Mouse (Mus musculus) stomach, embryonic 16.5 days (tissue): ENCODE results near the gene Ppfibp1. TPM values are rescaled to one million over a fixed set of nuclear protein-coding genes. Genes with fewer than 3 reads are reported as not detected.
A peak's percentile ranks its signal among the peaks of the same experiment; 100 is the strongest.

Experiments
- ATAC-seq: fragments of 200-750 bp; cut with Nextera tagmentation; 2 replicates; pipeline ENCODE4 v1.8.0; 2017; ENCODE audit warnings: moderate number of reproducible peaks, moderate TSS enrichment; ENCODE audit not compliant: insufficient read depth, low FRiP score
- H3K27ac ChIP-seq: fragments of 300-500 bp; sonication (generic); 2 replicates; pipeline ENCODE4 v1.5.1; 2014; ENCODE audit warnings: low read length
- H3K27me3 ChIP-seq: fragments of 300-500 bp; sonication (generic); 2 replicates; pipeline ENCODE4 v1.6.1; 2014; ENCODE audit warnings: low read length, control low read depth, mixed read lengths; ENCODE audit not compliant: control insufficient read depth, insufficient read depth
- H3K36me3 ChIP-seq: fragments of 300-500 bp; sonication (generic); 2 replicates; pipeline ENCODE4 v1.6.1; 2014; ENCODE audit warnings: low read length; ENCODE audit not compliant: control insufficient read depth, insufficient read depth
- H3K4me1 ChIP-seq: fragments of 300-500 bp; sonication (generic); 2 replicates; pipeline ENCODE4 v1.6.1; 2014; ENCODE audit warnings: low read length, control low read depth, mixed read lengths; ENCODE audit not compliant: control insufficient read depth, insufficient read depth
- H3K4me2 ChIP-seq: fragments of 300-500 bp; sonication (generic); 2 replicates; pipeline ENCODE4 v1.6.1; 2014; ENCODE audit warnings: low read depth, low read length, mixed read lengths
- H3K4me3 ChIP-seq: fragments of 300-500 bp; sonication (generic); replicated peaks from 2 replicates; pipeline ENCODE4 v1.5.1; 2014; ENCODE audit warnings: mild to moderate bottlenecking, low read length
- H3K9ac ChIP-seq: fragments of 300-500 bp; sonication (generic); 2 replicates; pipeline ENCODE4 v1.6.1; 2014; ENCODE audit warnings: low read length
- H3K9me3 ChIP-seq: fragments of 300-500 bp; sonication (generic); replicated peaks from 2 replicates; pipeline ENCODE4 v1.6.1; 2016; ENCODE audit warnings: low read length, control low read depth; ENCODE audit not compliant: control insufficient read depth
- WGBS: fragments of 180-500 bp; shearing (Covaris S2); extraction: QIAGEN DNeasy Blood & Tissue Kit; methylation state at CpG from one replicate; pipeline ENCODE4 v1.1.7; 2014; 5-methylcytosine and 5-hydroxymethylcytosine counted together
- polyA plus RNA-seq: library from polyadenylated mRNA; unstranded; fragments of >200 nt; fragmentation: Nextera tagmentation; extraction: Ambion mirVana; gene quantifications from 2 replicates; pipeline ENCODE4 v1.2.1, GENCODE M21; 2015

Gene Ppfibp1
- polyA plus RNA-seq, 1 experiment from 2014 or later = 51.4 TPM

DNA sequence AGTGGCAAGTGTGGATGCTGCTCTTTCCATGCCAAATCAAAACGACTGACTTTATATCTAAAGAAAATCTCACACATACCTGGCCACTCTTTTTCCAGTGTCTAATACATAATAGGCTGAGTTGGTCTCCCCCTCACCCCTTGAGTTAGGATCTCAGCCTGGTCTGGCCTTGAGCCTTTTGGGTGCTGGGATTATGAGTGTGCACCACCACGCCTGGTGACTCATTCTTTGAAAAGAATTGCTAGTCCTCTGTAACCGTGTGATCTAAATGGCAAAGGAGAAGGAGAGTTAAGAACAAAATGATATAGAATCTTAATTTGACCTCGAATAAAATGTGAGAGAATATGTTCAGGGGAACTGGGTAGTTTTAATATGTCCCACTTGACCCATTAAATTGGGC, 129.6 kb downstream of the Ppfibp1 start:
- no peak for ATAC-seq
- Histone ChIP-seq H3K9me3 (no peaks in the 10 kb centered on the region), H3K27me3 (no peaks in the 10 kb centered on the region), H3K9ac (no peak overlapping the region), H3K4me2 (no peak overlapping the region), H3K27ac (no peak overlapping the region), H3K4me1 (no peaks in the 10 kb centered on the region), H3K36me3 (peaks cover under 1% of the 10 kb centered on the region; the same call in 1 of the 2 replicates), H3K4me3 (no peak overlapping the region)
- 80% methylated on average over 4 of the region's 4 CpGs for WGBS

GRCm38 (mm10) chr6:147018364-147018763, 130.1 kb downstream of the Ppfibp1 start:
- no peak overlapping the region for H3K27ac ChIP-seq
- H3K9ac ChIP-seq = no peak overlapping the region
- no peak overlapping the region for H3K4me3 ChIP-seq
- H3K4me1 ChIP-seq = no peaks in the 10 kb centered on the region
- no peaks in the 10 kb centered on the region for H3K27me3 ChIP-seq
- WGBS = 91% methylated on average over 5 of the region's 5 CpGs
- ATAC-seq = no peak
- peaks cover 5% of the 10 kb centered on the region; the same call in 1 of the 2 replicates for H3K36me3 ChIP-seq
- H3K9me3 ChIP-seq = no peaks in the 10 kb centered on the region
- no peak overlapping the region for H3K4me2 ChIP-seq

DNA sequence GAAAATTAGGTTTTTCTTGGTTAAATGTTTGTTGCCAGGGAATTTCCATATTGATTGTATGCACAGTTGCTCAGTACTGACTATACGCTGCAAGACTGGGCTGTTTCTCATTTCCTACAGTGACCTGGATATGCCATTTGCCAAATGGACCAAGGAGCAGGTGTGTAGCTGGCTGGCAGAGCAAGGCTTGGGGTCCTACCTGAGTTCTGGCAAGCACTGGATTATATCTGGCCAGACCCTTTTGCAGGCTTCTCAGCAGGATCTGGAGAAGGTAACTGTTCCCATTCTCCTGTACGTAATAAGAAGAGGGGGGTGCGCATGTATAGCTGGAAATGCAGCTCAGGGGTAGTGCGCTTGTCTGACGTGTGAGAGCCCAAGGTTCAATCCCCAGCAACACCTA, 132.9 kb downstream of the Ppfibp1 start:
- ATAC-seq = no peak
- 91% methylated on average over 5 of the region's 5 CpGs for WGBS
- no peak overlapping the region for H3K4me3 ChIP-seq
- H3K9me3 ChIP-seq = no peaks in the 10 kb centered on the region
- no peaks in the 10 kb centered on the region for H3K27me3 ChIP-seq
- H3K27ac ChIP-seq = no peak overlapping the region
- H3K36me3 ChIP-seq = peaks cover 5% of the 10 kb centered on the region; the same call in 1 of the 2 replicates
- no peaks in the 10 kb centered on the region for H3K4me1 ChIP-seq
- no peak overlapping the region for H3K4me2 ChIP-seq
- no peak overlapping the region for H3K9ac ChIP-seq

DNA sequence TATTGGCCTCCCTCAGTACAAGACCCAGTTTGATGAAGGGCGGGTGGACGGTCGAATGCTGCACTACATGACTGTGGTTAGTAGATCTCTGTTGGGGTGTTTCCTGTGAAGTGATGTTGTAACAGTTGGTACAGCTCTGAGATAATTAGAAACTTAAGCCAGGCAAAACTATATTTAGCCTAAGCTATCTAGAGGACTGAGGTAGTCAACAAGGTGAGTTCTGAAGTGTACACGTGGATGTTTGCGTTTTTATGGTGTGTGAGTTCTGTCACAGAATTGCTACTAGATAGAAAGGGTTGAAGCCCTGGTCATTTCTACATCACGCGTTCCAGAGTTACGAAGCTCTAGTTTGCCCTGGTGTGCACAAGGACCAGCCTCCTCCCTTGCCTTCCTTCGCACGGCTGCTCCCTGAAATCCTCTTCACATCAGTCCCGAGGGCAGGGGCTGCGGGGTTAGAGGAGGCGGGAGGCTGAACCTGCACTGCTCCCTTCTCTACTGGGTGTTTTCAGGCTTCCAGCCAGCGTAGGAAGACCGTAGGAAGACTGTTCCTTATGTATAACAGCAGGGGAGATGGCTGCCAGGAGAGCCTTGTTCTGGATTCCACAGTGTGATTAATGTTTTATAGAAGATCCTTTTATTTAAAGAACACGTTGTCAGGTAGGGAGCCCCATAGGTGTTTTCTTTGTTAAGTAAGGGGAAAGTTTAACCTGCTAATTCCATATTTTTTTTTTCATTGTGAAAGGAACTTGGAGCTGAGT, 134.3 kb downstream of the Ppfibp1 start:
- Histone ChIP-seq H3K36me3 (peaks cover 5% of the 10 kb centered on the region; the same call in 1 of the 2 replicates), H3K27ac (0 out of 2 replicates have a peak overlapping the region, but pooled peaks have one; percentile 34)
- ATAC-seq = no peak

DNA sequence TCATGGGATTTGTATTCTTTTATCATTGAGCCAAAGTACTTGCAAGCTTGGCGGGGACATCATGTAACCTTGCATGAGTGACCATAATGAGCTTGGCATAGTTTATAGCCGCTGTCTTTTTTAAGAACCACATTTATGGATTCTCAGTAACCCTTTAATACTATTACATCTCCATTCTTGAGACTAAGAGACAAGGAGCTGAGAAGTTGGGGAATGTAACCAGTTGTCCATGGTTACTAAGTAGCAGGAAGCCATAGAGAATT, 134.8 kb downstream of the Ppfibp1 start:
- H3K4me2 ChIP-seq = no peak overlapping the region
- WGBS = 80% methylated on average over 2 of the region's 2 CpGs
- H3K4me1 ChIP-seq = no peaks in the 10 kb centered on the region
- H3K36me3 ChIP-seq = peaks cover 5% of the 10 kb centered on the region; the same call in 1 of the 2 replicates
- no peak for ATAC-seq
- H3K27me3 ChIP-seq = no peaks in the 10 kb centered on the region
- H3K9ac ChIP-seq = no peak overlapping the region
- H3K4me3 ChIP-seq = no peak overlapping the region
- no peak overlapping the region for H3K27ac ChIP-seq
- H3K9me3 ChIP-seq = no peaks in the 10 kb centered on the region

More for the DNA sequence above, 134.3 kb downstream of the Ppfibp1 start:
- no peaks in the 10 kb centered on the region for H3K4me1 ChIP-seq
- no peak overlapping the region for H3K4me2 ChIP-seq
- H3K4me3 ChIP-seq = no peak overlapping the region
- no peaks in the 10 kb centered on the region for H3K9me3 ChIP-seq
- H3K27me3 ChIP-seq = no peaks in the 10 kb centered on the region
- WGBS = 77% methylated on average over 16 of the region's 16 CpGs
- H3K9ac ChIP-seq = no peak overlapping the region

GRCm38 (mm10) chr6:147023568-147023967, 135.3 kb downstream of the Ppfibp1 start:
- peaks cover 5% of the 10 kb centered on the region; the same call in 1 of the 2 replicates for H3K36me3 ChIP-seq
- ATAC-seq = no peak

GRCm38 (mm10) chr6:147024761-147025160, 136.5 kb downstream of the Ppfibp1 start:
- peaks cover 5% of the 10 kb centered on the region; the same call in 1 of the 2 replicates for H3K36me3 ChIP-seq
- 51% methylated on average over 3 of the region's 3 CpGs for WGBS
- H3K9me3 ChIP-seq = no peaks in the 10 kb centered on the region
- peak; percentile 78; the same call in 1 of the 2 replicates for ATAC-seq
- no peaks in the 10 kb centered on the region for H3K4me1 ChIP-seq
- no peak overlapping the region for H3K9ac ChIP-seq
- 0 out of 2 replicates have a peak overlapping the region, but pooled peaks have one; percentile 36 for H3K27ac ChIP-seq
- H3K4me2 ChIP-seq = no peak overlapping the region
- H3K4me3 ChIP-seq = no peak overlapping the region
- H3K27me3 ChIP-seq = no peaks in the 10 kb centered on the region

More at GRCm38 (mm10) chr6:147023568-147023967, 135.3 kb downstream of the Ppfibp1 start:
- Histone ChIP-seq H3K4me3 (no peak overlapping the region), H3K27me3 (no peaks in the 10 kb centered on the region), H3K4me2 (no peak overlapping the region), H3K9ac (no peak overlapping the region), H3K9me3 (no peaks in the 10 kb centered on the region), H3K27ac (no peak overlapping the region), H3K4me1 (no peaks in the 10 kb centered on the region)

DNA sequence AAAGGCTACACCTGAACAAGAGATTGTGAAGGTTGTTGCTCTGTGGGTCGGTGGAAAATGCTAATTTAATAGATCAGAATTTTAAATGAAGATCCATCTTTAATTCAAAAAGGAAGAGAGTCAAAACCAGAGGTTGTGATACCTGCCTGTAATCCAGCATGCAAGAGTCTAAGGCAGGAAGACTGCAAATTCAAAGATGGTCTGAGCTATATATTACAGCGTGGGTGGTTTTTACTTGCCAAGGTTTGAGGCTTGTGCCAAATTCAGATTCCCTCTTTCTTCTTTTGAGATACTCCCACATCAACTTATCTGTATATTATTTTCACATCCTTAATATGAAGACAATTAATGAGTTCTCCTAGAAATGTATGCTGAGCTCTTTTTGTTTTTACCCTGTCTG, 140.1 kb downstream of the Ppfibp1 start:
- no peaks in the 10 kb centered on the region for H3K4me1 ChIP-seq
- WGBS = 83% methylated on average over 2 of the region's 2 CpGs
- no peak overlapping the region for H3K4me2 ChIP-seq
- H3K4me3 ChIP-seq = no peak overlapping the region
- no peaks in the 10 kb centered on the region for H3K9me3 ChIP-seq
- H3K27me3 ChIP-seq = no peaks in the 10 kb centered on the region
- peaks cover 3% of the 10 kb centered on the region; the same call in 1 of the 2 replicates for H3K36me3 ChIP-seq
- H3K27ac ChIP-seq = no peak overlapping the region
- H3K9ac ChIP-seq = no peak overlapping the region
- ATAC-seq = no peak

GRCm38 (mm10) chr6:147029591-147029990, 141.3 kb downstream of the Ppfibp1 start:
- Histone ChIP-seq H3K4me3 (no peak overlapping the region), H3K36me3 (peaks cover 3% of the 10 kb centered on the region; the same call in 1 of the 2 replicates), H3K27ac (no peak overlapping the region), H3K9me3 (no peaks in the 10 kb centered on the region), H3K27me3 (no peaks in the 10 kb centered on the region), H3K4me1 (no peaks in the 10 kb centered on the region), H3K9ac (no peak overlapping the region), H3K4me2 (no peak overlapping the region)
- ATAC-seq = no peak
- WGBS = 93% methylated on average over 9 of the region's 9 CpGs
